Mouse (Mus musculus) embryonic facial prominence, embryonic 13.5 days (tissue): Measurements from ENCODE around the gene Calr. TPM values are rescaled to one million over a fixed set of nuclear protein-coding genes. Genes with fewer than 3 reads are reported as not detected.
A peak's percentile ranks its signal among the peaks of the same experiment; 100 is the strongest.

Experiments
- ATAC-seq: fragments of 200-750 bp; cut with Nextera tagmentation; 2 replicates; pipeline ENCODE4 v1.8.0; 2017; ENCODE audit warnings: low read depth; ENCODE audit not compliant: insufficient number of reproducible peaks, insufficient read depth, low FRiP score, low TSS enrichment
- H3K27ac ChIP-seq: fragments of 300-500 bp; sonication (generic); 2 replicates; pipeline ENCODE4 v1.5.1; 2015; ENCODE audit warnings: moderate library complexity, mild to moderate bottlenecking, inconsistent platforms
- H3K27me3 ChIP-seq: fragments of 300-500 bp; sonication (generic); 2 replicates; pipeline ENCODE4 v1.6.1; 2015; ENCODE audit warnings: mild to moderate bottlenecking, inconsistent platforms
- H3K36me3 ChIP-seq: fragments of 300-500 bp; sonication (generic); 2 replicates; pipeline ENCODE4 v1.6.1; 2015; ENCODE audit warnings: mild to moderate bottlenecking, inconsistent platforms
- H3K4me1 ChIP-seq: fragments of 300-500 bp; sonication (generic); 2 replicates; pipeline ENCODE4 v1.6.1; 2015; ENCODE audit warnings: inconsistent platforms
- H3K4me2 ChIP-seq: fragments of 300-500 bp; sonication (generic); 2 replicates; pipeline ENCODE4 v1.6.1; 2015; ENCODE audit warnings: moderate library complexity, mild to moderate bottlenecking, inconsistent platforms
- H3K4me3 ChIP-seq: fragments of 300-500 bp; sonication (generic); 2 replicates; pipeline ENCODE4 v1.5.1; 2015; ENCODE audit warnings: mild to moderate bottlenecking, inconsistent platforms
- H3K9ac ChIP-seq: fragments of 300-500 bp; sonication (generic); 2 replicates; pipeline ENCODE4 v1.6.1; 2015; ENCODE audit warnings: mild to moderate bottlenecking, inconsistent platforms
- H3K9me3 ChIP-seq: fragments of 300-500 bp; sonication (generic); 2 replicates; pipeline ENCODE4 v1.6.1; 2016; ENCODE audit warnings: inconsistent platforms
- WGBS: fragments of 180-500 bp; shearing (Covaris S2); methylation state at CpG from one replicate; pipeline ENCODE4 v1.1.7; 2015; ENCODE audit warnings: mixed read lengths; 5-methylcytosine and 5-hydroxymethylcytosine counted together
- polyA plus RNA-seq: library from polyadenylated mRNA; unstranded; fragments of >200 nt; fragmentation: Nextera tagmentation; extraction: Ambion mirVana; gene quantifications from 2 replicates; pipeline ENCODE4 v1.2.1, GENCODE M21; 2015

Gene Calr
- polyA plus RNA-seq, 1 experiment from 2014 or later, result 959 TPM

DNA sequence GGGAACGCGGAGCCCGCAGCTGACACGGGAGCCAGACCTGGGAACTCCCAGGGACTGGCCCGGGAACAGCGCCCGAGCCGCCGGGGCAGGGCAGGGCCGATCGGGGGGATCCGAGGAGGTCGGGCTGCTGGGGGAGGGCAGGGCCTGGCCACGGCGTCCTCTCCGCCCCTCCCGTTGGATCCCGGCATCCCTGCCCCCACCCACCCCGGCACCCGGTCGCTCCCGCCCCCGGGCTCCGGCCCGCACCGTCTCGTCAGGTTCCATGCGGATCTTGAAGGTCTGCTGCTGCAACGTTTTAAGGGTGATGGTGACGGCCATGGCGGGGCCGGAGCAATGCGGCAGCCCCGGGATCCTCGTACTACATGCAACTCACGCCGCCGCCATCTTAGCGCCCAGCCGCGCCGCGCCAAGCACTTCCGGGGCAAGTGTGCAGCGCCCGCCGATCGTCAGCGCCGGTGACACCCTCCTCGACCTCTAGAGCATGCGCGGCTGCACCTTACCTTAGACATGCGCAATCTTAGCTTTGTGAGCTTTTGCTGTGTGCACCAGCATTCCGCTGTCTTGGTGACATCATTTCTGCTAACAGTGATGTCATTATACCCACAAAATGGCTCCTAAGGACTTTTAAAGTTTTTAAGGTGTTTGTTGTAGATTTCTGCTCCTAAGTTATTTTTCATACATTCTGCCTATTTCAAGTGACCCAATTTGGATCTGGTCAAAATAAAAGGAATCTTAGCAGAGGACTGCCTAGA lies 6.3 kb downstream of the Calr start, which contains the start of gene Rad23a:
Gene Rad23a, minus strand, starts transcription at position 418 of the 752 bp plus-strand sequence.
- peak; percentile 92 for ATAC-seq
- peak within 1 kb of the TSS; percentile 67 for H3K4me2 ChIP-seq
- H3K4me3 ChIP-seq, result peak within 1 kb of the TSS; percentile 89
- no peaks in the 10 kb centered on the region for H3K9me3 ChIP-seq
- peaks cover 82% of the 10 kb centered on the region for H3K36me3 ChIP-seq
- under 1% methylated on average over 40 of the region's 55 CpGs for WGBS
- H3K4me1 ChIP-seq, result peaks cover 62% of the 10 kb centered on the region
- H3K27ac ChIP-seq, result peak within 1 kb of the TSS; percentile 90
- peak within 1 kb of the TSS; percentile 90 for H3K9ac ChIP-seq
- H3K27me3 ChIP-seq, result no peaks in the 10 kb centered on the region

DNA sequence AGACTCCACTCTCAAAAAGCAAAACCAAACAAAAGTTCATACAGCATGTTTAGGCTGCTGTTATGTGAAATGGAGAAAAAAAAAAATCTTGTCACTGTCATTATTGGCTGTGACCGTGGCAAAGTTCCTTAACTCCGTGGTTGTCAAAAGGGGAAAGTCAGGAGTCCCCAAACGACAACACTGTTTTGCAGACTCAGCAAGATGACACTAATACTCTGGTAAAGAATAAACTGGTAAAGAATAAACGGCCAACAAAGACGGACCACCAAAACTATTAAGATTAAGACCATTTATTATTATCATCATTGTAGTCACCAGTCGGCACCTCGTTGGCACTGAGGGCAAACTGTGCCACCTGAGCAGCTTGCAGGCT lies 6.9 kb downstream of the Calr start:
- 2% methylated on average over 7 of the region's 7 CpGs for WGBS
- Histone ChIP-seq H3K36me3 (peaks cover 82% of the 10 kb centered on the region), H3K4me3 (peak overlapping the region; percentile 89), H3K27ac (peak overlapping the region; percentile 90), H3K9ac (peak overlapping the region; percentile 90), H3K27me3 (no peaks in the 10 kb centered on the region), H3K4me2 (peak overlapping the region; percentile 67), H3K4me1 (peaks cover 60% of the 10 kb centered on the region), H3K9me3 (no peaks in the 10 kb centered on the region)
- no peak for ATAC-seq

DNA sequence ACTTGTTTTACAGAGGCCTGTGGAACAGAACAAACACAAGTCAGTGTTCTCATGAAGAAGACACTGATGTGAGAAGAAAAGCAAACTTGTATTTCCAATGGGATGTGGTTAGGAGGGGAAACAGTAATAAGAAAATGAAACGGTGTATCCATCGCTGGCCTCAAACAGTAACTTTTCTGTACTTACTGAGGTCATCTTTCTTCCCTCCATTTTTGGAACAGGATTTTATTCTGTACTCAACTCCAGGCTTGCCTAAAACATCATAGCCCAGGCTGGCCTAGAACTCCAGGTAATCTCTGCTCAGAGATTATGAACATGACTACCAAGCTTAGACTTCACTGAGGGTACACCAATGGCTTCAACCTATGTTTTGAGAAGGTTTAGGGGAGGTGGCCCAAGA lies 7.3 kb downstream of the Calr start:
- peaks cover 60% of the 10 kb centered on the region for H3K4me1 ChIP-seq
- H3K4me2 ChIP-seq, result peak overlapping the region; percentile 67
- WGBS, result 90% methylated on average over 2 of the region's 2 CpGs
- no peaks in the 10 kb centered on the region for H3K9me3 ChIP-seq
- H3K36me3 ChIP-seq, result peaks cover 82% of the 10 kb centered on the region
- peak overlapping the region; percentile 89 for H3K4me3 ChIP-seq
- no peak for ATAC-seq
- no peaks in the 10 kb centered on the region for H3K27me3 ChIP-seq
- no peak overlapping the region for H3K27ac ChIP-seq
- H3K9ac ChIP-seq, result peak overlapping the region; percentile 90

DNA sequence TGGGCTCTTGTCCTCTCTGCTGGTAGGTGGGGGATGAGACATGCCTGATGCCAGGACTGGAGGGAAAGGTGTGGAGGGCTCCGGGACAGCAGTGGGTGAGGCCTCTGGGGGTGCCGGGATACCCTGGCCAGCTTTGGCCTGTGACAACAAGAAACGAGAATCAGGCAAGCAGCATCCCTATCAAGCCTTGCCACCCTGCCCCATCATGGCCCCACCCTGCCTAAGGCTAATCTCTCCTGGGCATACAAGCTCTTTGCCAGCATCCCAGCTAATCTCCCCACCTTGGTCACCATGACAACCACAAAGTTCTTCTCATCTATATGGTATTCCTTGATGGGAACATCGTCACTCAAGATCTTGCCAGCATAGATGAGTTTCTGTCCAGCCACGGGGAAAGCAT lies 8.2 kb downstream of the Calr start:
- H3K9me3 ChIP-seq, result no peaks in the 10 kb centered on the region
- H3K9ac ChIP-seq, result no peak overlapping the region
- H3K36me3 ChIP-seq, result peaks cover 81% of the 10 kb centered on the region
- ATAC-seq, result no peak
- H3K27ac ChIP-seq, result no peak overlapping the region
- H3K4me1 ChIP-seq, result peaks cover 60% of the 10 kb centered on the region
- 0 out of 2 replicates have a peak overlapping the region, but pooled peaks have one; percentile 6 for H3K4me3 ChIP-seq
- H3K27me3 ChIP-seq, result no peaks in the 10 kb centered on the region
- H3K4me2 ChIP-seq, result no peak overlapping the region
- 85% methylated on average over 5 of the region's 5 CpGs for WGBS

DNA sequence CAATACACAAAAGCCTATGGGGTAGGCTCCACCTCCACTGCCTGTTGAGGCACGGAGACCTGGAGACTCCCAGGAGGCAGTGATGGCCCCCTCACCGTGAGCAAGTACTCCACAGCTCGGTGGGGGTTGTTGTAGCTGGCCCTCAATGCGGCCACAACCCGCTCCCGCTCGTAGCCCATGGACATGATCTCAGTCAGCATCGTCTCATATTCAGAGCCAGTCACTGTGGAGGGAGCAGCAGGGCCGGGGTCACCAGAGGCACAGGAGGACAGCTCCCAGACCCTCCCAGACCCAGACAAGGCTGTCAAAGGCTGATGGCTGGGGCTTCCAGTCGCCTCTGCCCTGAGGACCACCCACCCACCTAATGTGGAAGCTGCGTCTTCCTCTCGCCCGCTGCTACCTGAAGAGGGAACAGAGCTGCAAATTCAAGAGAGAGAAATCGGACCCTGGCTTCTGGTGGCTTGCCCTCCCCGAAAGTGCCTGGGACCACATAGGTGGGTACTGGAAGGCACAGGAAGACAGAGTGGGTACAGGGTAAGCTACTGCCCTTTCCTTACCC lies 8.7 kb downstream of the Calr start:
- H3K36me3 ChIP-seq, result peaks cover 78% of the 10 kb centered on the region
- 0 out of 2 replicates have a peak overlapping the region, but pooled peaks have one; percentile 6 for H3K4me3 ChIP-seq
- H3K9ac ChIP-seq, result peak overlapping the region; percentile 51; the same call in 1 of the 2 replicates
- H3K4me1 ChIP-seq, result peaks cover 60% of the 10 kb centered on the region
- no peaks in the 10 kb centered on the region for H3K9me3 ChIP-seq
- H3K27ac ChIP-seq, result 0 out of 2 replicates have a peak overlapping the region, but pooled peaks have one; percentile 55
- no peak for ATAC-seq
- no peak overlapping the region for H3K4me2 ChIP-seq
- no peaks in the 10 kb centered on the region for H3K27me3 ChIP-seq
- 81% methylated on average over 15 of the region's 15 CpGs for WGBS

DNA sequence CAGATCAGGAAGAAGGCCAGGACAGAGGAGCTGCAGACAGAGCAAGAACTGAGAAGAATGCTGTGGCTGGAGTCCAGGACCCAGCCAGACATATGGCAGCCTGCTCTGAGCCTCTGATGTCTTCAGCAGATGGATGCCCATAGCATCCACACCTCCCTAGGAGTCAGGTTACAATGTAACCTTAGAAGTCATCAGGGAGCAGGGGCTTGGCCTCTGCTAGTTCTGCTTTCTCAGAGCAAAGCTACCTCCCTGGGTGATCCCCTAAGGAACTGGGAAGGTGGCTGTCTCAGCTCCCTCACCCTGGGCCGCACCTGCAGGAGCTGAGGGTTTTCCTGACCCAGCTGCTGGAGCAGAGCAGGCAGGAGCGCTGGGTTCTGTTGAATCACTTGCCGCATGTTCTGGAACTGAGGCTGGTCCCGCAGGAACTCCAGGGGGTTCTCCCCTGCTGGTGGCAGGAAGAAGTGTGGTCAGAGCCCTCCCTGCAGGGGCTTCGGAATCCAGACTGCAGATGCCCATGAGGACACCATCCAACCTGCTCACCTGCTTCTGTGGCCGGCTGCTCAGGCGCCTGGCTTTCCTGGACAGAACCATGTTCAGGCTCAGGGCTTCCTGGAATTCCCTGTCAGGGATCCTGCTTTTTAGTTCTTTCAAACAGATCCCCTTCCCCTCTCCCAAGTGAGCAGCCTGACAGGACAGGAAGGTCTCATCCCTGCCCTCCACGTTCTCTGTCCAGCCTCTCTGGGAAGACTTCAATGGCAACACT lies 9.4 kb downstream of the Calr start:
- Histone ChIP-seq H3K4me2 (peak overlapping the region; percentile 9), H3K27ac (peak overlapping the region; percentile 55), H3K4me1 (peaks cover 56% of the 10 kb centered on the region), H3K36me3 (peaks cover 72% of the 10 kb centered on the region), H3K9me3 (no peaks in the 10 kb centered on the region), H3K4me3 (no peak overlapping the region), H3K27me3 (no peaks in the 10 kb centered on the region), H3K9ac (peak overlapping the region; percentile 51)
- ATAC-seq, result no peak
- WGBS, result 39% methylated on average over 8 of the region's 8 CpGs

DNA sequence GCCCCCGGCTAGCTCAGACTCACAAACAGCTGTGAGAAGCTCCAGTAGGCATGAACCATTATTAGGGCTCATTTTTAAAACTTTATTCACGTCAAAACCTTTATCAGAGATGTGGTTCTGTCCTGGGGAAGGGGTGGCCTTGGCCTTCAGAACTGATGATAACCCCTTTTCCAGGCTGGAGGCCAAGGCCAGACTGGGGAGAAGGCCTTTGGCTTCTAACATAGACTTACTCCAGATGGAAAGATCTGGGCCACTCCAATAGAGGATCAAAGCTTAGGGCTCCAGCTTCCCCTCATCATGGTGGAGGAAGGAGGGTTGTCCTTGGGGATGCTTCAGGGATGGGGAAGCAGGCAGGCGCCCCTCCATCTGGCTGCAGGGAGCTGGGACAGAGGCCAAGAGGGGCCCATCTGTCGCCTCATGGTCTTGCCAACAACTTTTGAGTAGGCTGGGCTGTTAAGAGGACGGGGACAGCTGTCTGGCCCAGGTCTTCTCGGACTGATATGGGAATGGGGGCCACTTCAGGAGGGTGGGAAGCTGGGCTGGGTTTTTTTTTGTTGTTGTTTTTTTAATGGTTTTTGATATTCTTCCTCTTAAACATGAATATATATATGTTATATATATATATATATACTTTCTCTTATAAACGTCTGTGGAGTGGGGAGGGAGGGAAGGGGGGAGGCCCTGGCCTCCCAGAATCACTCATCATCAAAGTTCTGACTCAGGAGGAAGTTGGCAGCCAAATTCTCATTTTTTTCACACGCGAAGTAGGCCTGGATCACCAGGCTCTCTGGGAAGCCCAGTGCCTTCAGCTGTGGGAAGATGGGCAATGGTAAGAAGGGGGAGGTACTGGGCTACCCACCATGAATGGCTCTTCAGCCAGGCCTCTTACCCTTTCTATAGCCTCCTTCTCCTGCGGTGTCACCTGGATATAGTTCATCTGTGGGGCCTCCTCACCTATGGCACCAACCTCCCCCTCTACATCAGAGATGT lies 11.6 kb downstream of the Calr start:
- Histone ChIP-seq H3K4me3 (no peak overlapping the region), H3K4me2 (no peak overlapping the region), H3K9ac (no peak overlapping the region), H3K27ac (no peak overlapping the region), H3K9me3 (no peaks in the 10 kb centered on the region), H3K27me3 (no peaks in the 10 kb centered on the region), H3K36me3 (peaks cover 59% of the 10 kb centered on the region), H3K4me1 (peaks cover 55% of the 10 kb centered on the region)
- ATAC-seq, result no peak
- WGBS, result 75% methylated on average over 10 of the region's 10 CpGs

DNA sequence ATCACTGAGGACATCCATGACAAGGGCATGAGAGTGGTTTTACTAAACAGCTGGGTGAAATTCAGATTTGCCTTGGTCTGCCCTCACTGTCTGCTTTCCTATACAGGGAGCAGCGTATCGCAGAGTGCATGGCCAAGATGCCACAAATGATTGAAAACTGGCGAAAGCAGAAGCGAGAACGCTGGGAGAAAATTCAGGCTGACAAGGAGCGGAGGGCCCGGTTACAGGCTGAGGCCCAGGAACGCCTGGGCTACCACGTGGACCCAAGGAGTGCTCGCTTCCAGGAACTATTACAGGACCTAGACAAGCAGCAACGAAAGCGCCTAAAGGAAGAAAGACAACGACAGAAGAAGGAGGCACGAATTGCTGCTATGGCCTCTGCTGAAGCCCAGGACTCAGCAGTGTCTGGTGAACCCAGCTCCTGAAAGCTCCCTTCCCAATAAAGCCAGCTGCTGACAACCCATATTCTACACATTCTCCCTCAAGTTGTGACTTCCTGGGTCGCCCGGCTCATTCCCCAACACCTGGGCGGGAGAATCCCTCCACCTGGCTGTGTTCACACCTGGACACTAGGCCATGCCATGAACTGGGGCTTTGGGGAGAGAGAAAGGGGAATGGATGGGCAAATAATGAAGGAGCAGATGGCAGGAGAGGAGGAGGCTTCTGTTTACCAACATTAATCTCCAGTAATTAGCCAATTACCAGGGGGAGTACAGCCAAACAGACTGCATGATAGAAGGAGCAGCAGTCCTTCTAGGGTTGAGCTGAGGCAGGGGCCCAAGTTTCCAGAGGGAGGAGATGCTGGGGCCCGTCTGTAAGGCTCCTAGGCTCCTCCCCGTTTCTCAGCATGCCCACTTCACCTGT lies 12.5 kb downstream of the Calr start:
- H3K4me2 ChIP-seq, result no peak overlapping the region
- peaks cover 49% of the 10 kb centered on the region for H3K4me1 ChIP-seq
- no peak overlapping the region for H3K27ac ChIP-seq
- H3K9ac ChIP-seq, result no peak overlapping the region
- no peak for ATAC-seq
- no peak overlapping the region for H3K4me3 ChIP-seq
- peaks cover 58% of the 10 kb centered on the region for H3K36me3 ChIP-seq
- 83% methylated on average over 19 of the region's 19 CpGs for WGBS
- no peaks in the 10 kb centered on the region for H3K9me3 ChIP-seq
- no peaks in the 10 kb centered on the region for H3K27me3 ChIP-seq

DNA sequence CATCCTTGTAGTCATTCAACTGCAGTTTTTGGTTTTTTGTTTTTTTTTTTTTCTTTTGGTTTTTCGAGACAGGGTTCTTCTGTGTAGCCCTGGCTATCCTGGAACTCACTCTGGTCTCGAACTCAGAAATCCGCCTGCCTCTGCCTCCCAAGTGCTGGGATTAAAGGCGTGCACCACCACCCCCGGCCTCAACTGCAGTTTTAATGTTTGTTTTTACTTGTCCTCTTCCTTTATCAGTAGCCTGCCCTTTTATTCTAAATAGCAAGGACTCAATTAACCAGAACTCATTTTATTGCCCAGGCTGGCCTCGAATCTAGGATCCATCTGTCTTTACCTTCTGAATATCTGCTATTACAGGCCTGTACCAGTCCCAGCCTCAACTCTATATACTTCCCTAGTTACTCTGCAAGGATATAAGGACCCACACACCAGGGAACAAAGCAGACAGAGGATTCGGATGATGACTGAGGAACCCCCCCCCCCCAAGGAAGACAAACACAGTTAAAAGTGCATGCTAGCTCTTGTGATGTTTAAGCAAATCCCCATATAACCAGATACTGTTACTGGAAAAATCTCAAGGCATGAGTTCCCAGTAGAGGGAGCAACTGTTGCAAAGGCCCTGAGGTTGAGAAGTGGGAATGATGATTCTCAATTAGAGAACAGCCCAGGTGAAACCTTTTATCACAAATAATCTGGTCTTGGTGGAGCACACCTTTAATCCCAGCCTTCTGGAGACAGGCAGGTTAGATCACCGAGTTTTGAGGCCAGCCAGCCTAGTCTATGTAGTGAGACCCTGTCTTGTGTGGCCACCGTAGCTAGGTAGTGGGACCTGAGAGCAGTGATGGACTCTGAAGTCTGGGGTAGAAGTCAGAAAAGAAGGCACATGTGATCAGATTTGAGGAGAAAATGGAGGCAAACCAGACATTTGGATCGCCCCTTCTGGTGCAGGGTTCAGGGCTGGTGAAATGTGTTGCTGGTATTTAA lies 13.7 kb downstream of the Calr start:
- no peaks in the 10 kb centered on the region for H3K9me3 ChIP-seq
- peak overlapping the region; percentile 74 for H3K4me3 ChIP-seq
- no peaks in the 10 kb centered on the region for H3K27me3 ChIP-seq
- H3K9ac ChIP-seq, result peak overlapping the region; percentile 99
- H3K27ac ChIP-seq, result peak overlapping the region; percentile 97
- ATAC-seq, result no peak
- peak overlapping the region; percentile 61 for H3K4me2 ChIP-seq
- WGBS, result 72% methylated on average over 10 of the region's 10 CpGs
- peaks cover 37% of the 10 kb centered on the region for H3K4me1 ChIP-seq
- H3K36me3 ChIP-seq, result peaks cover 46% of the 10 kb centered on the region
